In the genomic region with DNA sequence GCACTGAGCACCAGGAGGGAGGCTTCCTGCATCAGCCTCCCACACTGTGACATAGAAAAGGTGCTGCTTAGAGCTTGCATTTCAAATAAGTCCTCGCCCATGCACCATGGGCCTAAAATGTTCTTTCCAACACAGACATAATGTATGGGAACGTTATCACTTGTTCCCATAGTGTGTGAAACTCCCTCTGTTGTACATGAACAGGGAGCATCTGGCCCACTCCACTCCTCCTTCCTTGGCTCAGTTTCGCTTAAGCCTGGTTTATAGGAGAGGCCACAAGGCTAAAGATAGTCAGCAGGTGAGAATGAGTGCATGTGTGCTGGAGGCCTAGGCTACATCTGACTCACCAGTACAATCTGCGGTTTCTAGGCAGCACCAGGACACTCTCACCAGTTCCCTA, we compare ENCODE assay signal across 23 mouse cellular contexts.
A peak's percentile ranks its signal among the peaks of the same experiment; 100 is the strongest.
DNase-seq lines count a peak whose midpoint lies in the region; ATAC-seq and TF ChIP-seq lines count a peak whose summit lies in the region.
"Had no signal": no experiment of that assay in that cellular context is flagged by ENCODE, and none has a peak within 500 bp of the region (broad histone marks: within the 10 kb centered on the region; RNA-seq: fewer than 3 reads in every experiment).

No protein-coding gene starts in this region.

- H3K27me3 ChIP-seq in hindbrain, embryonic 12.5 days = no peaks in the 10 kb centered on the region
- H3K27me3 ChIP-seq in hindbrain, embryonic 11.5 days (ENCODE audit: control insufficient read depth, insufficient read depth, low read length) = no peaks in the 10 kb centered on the region
- H3K27me3 ChIP-seq: embryonic facial prominence, embryonic 12.5 days; heart, embryonic 13.5 days; hindbrain, embryonic 15.5 days; liver, embryonic 13.5 days had no signal

- H3K9ac ChIP-seq in hindbrain, embryonic 12.5 days = no peak overlapping the region
- H3K9ac ChIP-seq in hindbrain, embryonic 11.5 days (ENCODE audit: low read depth, low read length) = no peak overlapping the region
- H3K9ac ChIP-seq: embryonic facial prominence, embryonic 12.5 days; heart, embryonic 13.5 days; hindbrain, embryonic 15.5 days; liver, embryonic 13.5 days had no signal

- 0 out of 2 replicates have a peak overlapping the region, but pooled peaks have one; percentile 2 for H3K27ac ChIP-seq in hindbrain, embryonic 12.5 days
- H3K27ac ChIP-seq in hindbrain, embryonic 11.5 days (ENCODE audit: low read depth, low read length) = no peak overlapping the region
- H3K27ac ChIP-seq in left cerebral cortex, adult 2 months = peak overlapping the region; percentile 78
- H3K27ac ChIP-seq: embryonic facial prominence, embryonic 12.5 days; heart, embryonic 13.5 days; hindbrain, embryonic 15.5 days; liver, embryonic 13.5 days; stomach, postnatal 0 days had no signal

- no peak for DNase-seq in hindbrain, embryonic 11.5 days (ENCODE audit: low spot score)
- peak; percentile 52 to 58 for DNase-seq in right cerebral cortex, adult 2 months (ENCODE audit: low spot score in 2 of 2)
- no peak for DNase-seq in right cerebral cortex, postnatal 4 days
- DNase-seq in left cerebral cortex, adult 2 months (ENCODE audit: extremely low spot score in 1 of 2, low spot score in 2 of 2) = peak in 1 of 2 experiments; percentile 47
- peak; percentile 91 for DNase-seq in telencephalon, adult 2 months (ENCODE audit: low read depth, low spot score)
- DNase-seq in kidney, adult 9 months = no peak
- DNase-seq: cerebellum, adult 2 months; cerebellum, postnatal 25 days; gastrocnemius, postnatal 14 days; heart, adult 18-20 months; heart, postnatal 36 days; kidney, adult 2 months; kidney, postnatal 10 days; liver, embryonic 13.5 days; lung, adult 2 months; lung, postnatal 14 days had no signal

- peaks cover 29% of the 10 kb centered on the region for H3K4me1 ChIP-seq in hindbrain, embryonic 12.5 days
- peaks cover 8% of the 10 kb centered on the region; the same call in 1 of the 2 replicates for H3K4me1 ChIP-seq in hindbrain, embryonic 11.5 days (replicated peaks; ENCODE audit: control insufficient read depth, insufficient read depth, low read length)

- no peak for ATAC-seq in hindbrain, embryonic 12.5 days (ENCODE audit: low FRiP score)
- ATAC-seq in hindbrain, embryonic 11.5 days (ENCODE audit: low FRiP score) = no peak
- ATAC-seq: activated CD4-positive, CD25-positive, alpha-beta regulatory T cell, adult 4 months had no signal

- TF ChIP-seq CTCF in left cerebral cortex, adult 2 months (IDR thresholded peaks at IDR 0.05) = no peak

- no peak overlapping the region for H3K4me2 ChIP-seq in hindbrain, embryonic 12.5 days (replicated peaks)
- no peak overlapping the region for H3K4me2 ChIP-seq in hindbrain, embryonic 11.5 days (replicated peaks; ENCODE audit: low read depth, low read length)
- H3K4me2 ChIP-seq: embryonic facial prominence, embryonic 12.5 days; heart, embryonic 13.5 days; hindbrain, embryonic 15.5 days; liver, embryonic 13.5 days; midbrain, embryonic 11.5 days had no signal

- no peak overlapping the region for H3K4me3 ChIP-seq in hindbrain, embryonic 12.5 days
- H3K4me3 ChIP-seq in hindbrain, embryonic 11.5 days (ENCODE audit: low read depth, low read length) = no peak overlapping the region
- no peak overlapping the region for H3K4me3 ChIP-seq in left cerebral cortex, adult 2 months
- H3K4me3 ChIP-seq: embryonic facial prominence, embryonic 12.5 days; heart, embryonic 13.5 days; hindbrain, embryonic 15.5 days; liver, embryonic 13.5 days had no signal

- intact Hi-C loops in left cerebral cortex, adult 2 months (cut with DNase I) = loop anchor here (1.0 to 5.0 kb wide), 6 partner anchors 42 to 627 kb away; no protein-coding TSS in a partner anchor

- WGBS in hindbrain, embryonic 12.5 days = 94% methylated on average over 4 of the region's 4 CpGs
- WGBS in hindbrain, embryonic 11.5 days = 91% methylated on average over 4 of the region's 4 CpGs

- H3K9me3 ChIP-seq in hindbrain, embryonic 12.5 days (replicated peaks) = no peaks in the 10 kb centered on the region
- H3K9me3 ChIP-seq in hindbrain, embryonic 11.5 days (ENCODE audit: control insufficient read depth, low read length) = no peaks in the 10 kb centered on the region
- H3K9me3 ChIP-seq: embryonic facial prominence, embryonic 12.5 days; heart, embryonic 13.5 days; hindbrain, embryonic 15.5 days; liver, embryonic 13.5 days had no signal

- peaks cover 9% of the 10 kb centered on the region; the same call in 1 of the 2 replicates for H3K36me3 ChIP-seq in hindbrain, embryonic 12.5 days
- H3K36me3 ChIP-seq in hindbrain, embryonic 11.5 days (ENCODE audit: control insufficient read depth, insufficient read depth, low read length) = no peaks in the 10 kb centered on the region
- H3K36me3 ChIP-seq: liver, embryonic 13.5 days had no signal

Comparison
In these comparisons a context has a peak if more than half of its experiments do, and no peak if none do; other contexts are left out.
1. DNase-seq: peak in right cerebral cortex, adult 2 months (2 of 2) and telencephalon, adult 2 months (single experiment); none in hindbrain, embryonic 11.5 days (single experiment), right cerebral cortex, postnatal 4 days (single experiment) and kidney, adult 9 months (single experiment).